Comparison of ENCODE assay signal across 21 mouse cellular contexts in genomic region chr11:91442361-91442760, GRCm38 (mm10).
DNase-seq lines count a peak whose midpoint lies in the region.
"Had no signal": no experiment of that assay in that cellular context is flagged by ENCODE, and none has a peak within 500 bp of the region (broad histone marks: within the 10 kb centered on the region; RNA-seq: fewer than 3 reads in every experiment).

No protein-coding gene starts in this region.

- DNase-seq in frontal cortex, postnatal 36 days (ENCODE audit: low spot score in 2 of 2) = peak; percentile 10 to 68
- DNase-seq in frontal cortex, postnatal 25 days (ENCODE audit: low spot score in 2 of 2) = no peak
- peak; percentile 44 for DNase-seq in layer of hippocampus, adult 9-11 months
- DNase-seq in layer of hippocampus, postnatal 25 days (ENCODE audit: extremely low spot score in 1 of 2, low spot score in 1 of 2) = no peak
- peak; percentile 31 to 45 for DNase-seq in right cerebral cortex, adult 2 months (ENCODE audit: low spot score in 2 of 2)
- no peak for DNase-seq in right cerebral cortex, postnatal 4 days
- DNase-seq in telencephalon, adult 2 months (ENCODE audit: low read depth, low spot score) = peak; percentile 80
- DNase-seq in heart, adult 8-10 months (ENCODE audit: low spot score) = no peak
- DNase-seq: adrenal gland, postnatal 25 days; cerebellum, adult 18-20 months; cerebellum, postnatal 10 days; gastrocnemius, adult 2 months; gastrocnemius, postnatal 36 days; heart, adult 18-20 months; heart, postnatal 4 days; kidney, adult 8-10 months; kidney, postnatal 4 days; liver; lung, adult 2 months; lung, postnatal 10 days; thymus, postnatal 14 days had no signal

Comparison
In these comparisons a context has a peak if more than half of its experiments do, and no peak if none do; other contexts are left out.
1. DNase-seq: peak in frontal cortex, postnatal 36 days (2 of 2), layer of hippocampus, adult 9-11 months (single experiment), right cerebral cortex, adult 2 months (2 of 2) and telencephalon, adult 2 months (single experiment); none in frontal cortex, postnatal 25 days (0 of 2), layer of hippocampus, postnatal 25 days (0 of 2), right cerebral cortex, postnatal 4 days (single experiment) and heart, adult 8-10 months (single experiment).